Mouse (Mus musculus) myocyte (in vitro differentiated cells): ENCODE measurements at regions not wholly inside any gene's neighbourhood (a gene's known extent, or its start where the extent isn't known, plus 50 kb on each side); places are given as distances from the start of the nearest gene placed in this dataset.

Experiments
- H3K27me3 ChIP-seq: one replicate; pipeline ENCODE4 v1.6.1; 2011; ENCODE audit not compliant: control insufficient read depth, insufficient read depth, insufficient read length
- H3K36me3 ChIP-seq: one replicate; pipeline ENCODE4 v1.6.1; 2011; ENCODE audit not compliant: control insufficient read depth, insufficient read depth
- H3K4me2 ChIP-seq: one replicate; pipeline ENCODE4 v1.6.1; 2011; ENCODE audit warnings: low read depth, control low read depth
- H3K4me3 ChIP-seq: one replicate; pipeline ENCODE4 v1.5.1; 2011; ENCODE audit warnings: mild to moderate bottlenecking, control low read depth, moderate library complexity
- H3K79me2 ChIP-seq: one replicate; pipeline ENCODE4 v1.6.1; 2011; ENCODE audit not compliant: control insufficient read depth, insufficient read depth
- H3ac ChIP-seq: one replicate; pipeline ENCODE4 v1.6.1; 2011; ENCODE audit not compliant: control insufficient read depth, insufficient read length
- CEBPB ChIP-seq: IDR thresholded peaks from 2 replicates; pipeline ENCODE4 v1.6.1; 2011; ENCODE audit warnings: mild to moderate bottlenecking, moderate library complexity; ENCODE audit not compliant: poor library complexity, insufficient read depth, severe bottlenecking
- E2F4 ChIP-seq: IDR thresholded peaks from one replicate; pipeline ENCODE4 v1.6.1; 2011; ENCODE audit warnings: mild to moderate bottlenecking, control low read depth, moderate library complexity; ENCODE audit not compliant: insufficient read depth
- MAX ChIP-seq: IDR thresholded peaks from one replicate; pipeline ENCODE4 v1.6.1; 2011; ENCODE audit warnings: low read depth, mild to moderate bottlenecking, control low read depth
- MYOD1 ChIP-seq, 3 experiments: IDR thresholded peaks; one replicate each; pipeline ENCODE4 v1.6.1; 2011; ENCODE audit warnings: control low read depth in 2 of 3, low read depth in 2 of 3, mild to moderate bottlenecking in 2 of 3, moderate library complexity in 1 of 3; ENCODE audit not compliant: insufficient read length in 2 of 3, control insufficient read depth in 1 of 3
- MYOG ChIP-seq, 3 experiments: IDR thresholded peaks; one replicate each; pipeline ENCODE4 v1.6.1; 2011; ENCODE audit warnings: control low read depth in 2 of 3, low read depth in 2 of 3, mild to moderate bottlenecking in 2 of 3; ENCODE audit not compliant: insufficient read length in 2 of 3, control insufficient read depth in 1 of 3, insufficient read depth in 1 of 3
- POLR2A ChIP-seq: IDR thresholded peaks from one replicate; pipeline ENCODE4 v1.6.1; 2011; ENCODE audit warnings: low read depth, mild to moderate bottlenecking, control low read depth, moderate library complexity; ENCODE audit not compliant: insufficient read length
- POLR2AphosphoS2 ChIP-seq: IDR thresholded peaks from one replicate; pipeline ENCODE4 v1.6.1; 2011; ENCODE audit warnings: low read depth, control low read depth; ENCODE audit not compliant: insufficient read length
- REST ChIP-seq: IDR thresholded peaks from one replicate; pipeline ENCODE4 v1.6.1; 2011; ENCODE audit warnings: mild to moderate bottlenecking, control low read depth, moderate library complexity; ENCODE audit not compliant: insufficient read depth, insufficient read length
- SRF ChIP-seq: IDR thresholded peaks from one replicate; pipeline ENCODE4 v1.6.1; 2011; ENCODE audit warnings: low read depth; ENCODE audit not compliant: control insufficient read depth, insufficient read length
- TCF12 ChIP-seq: IDR thresholded peaks from one replicate; pipeline ENCODE4 v1.6.1; 2011; ENCODE audit warnings: mild to moderate bottlenecking, control low read depth; ENCODE audit not compliant: poor library complexity, insufficient read depth, severe bottlenecking
- TCF3 ChIP-seq: IDR thresholded peaks from one replicate; pipeline ENCODE4 v1.6.1; 2011; ENCODE audit warnings: low read depth, control low read depth; ENCODE audit not compliant: insufficient read length
- USF1 ChIP-seq: IDR thresholded peaks from one replicate; pipeline ENCODE4 v1.6.1; 2011; ENCODE audit warnings: low read depth, mild to moderate bottlenecking, control low read depth, moderate library complexity

DNA sequence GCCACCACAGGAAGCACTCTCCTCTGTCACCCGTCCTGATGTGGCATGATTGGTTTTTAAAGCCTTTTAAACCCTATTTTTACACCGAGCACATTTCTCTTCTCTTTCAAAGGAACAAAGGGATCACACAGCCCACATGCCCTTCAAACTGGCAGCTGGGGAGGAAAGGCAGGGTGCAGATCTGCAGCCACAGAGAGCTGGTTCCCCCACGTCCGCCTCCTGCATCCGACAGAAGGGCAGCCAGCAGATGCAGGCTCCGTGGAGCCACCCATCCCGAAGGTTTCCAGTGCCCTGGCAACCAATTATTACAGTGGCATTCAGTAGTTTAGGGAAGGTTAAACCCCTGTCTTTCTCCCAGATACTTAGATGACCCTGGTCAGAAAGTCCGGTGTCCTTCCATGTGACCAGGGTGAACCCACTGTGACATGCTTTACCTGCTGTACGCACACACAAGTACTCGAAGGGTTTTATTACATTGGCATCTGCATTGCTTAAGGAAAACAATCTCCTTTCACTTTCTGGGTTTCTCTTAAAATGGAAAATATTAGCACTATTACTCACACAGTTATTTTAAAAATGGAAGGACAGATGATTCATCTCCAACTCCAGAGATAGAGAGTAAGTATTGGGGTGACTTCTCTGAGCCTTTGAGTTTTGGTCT lies 156.7 kb upstream of the Ubl3 start:
- H3K4me2 ChIP-seq: peak overlapping the region; percentile 90
- TF ChIP-seq USF1 (no peak), MAX (no peak), POLR2A (no peak), CEBPB (no peak), MYOD1 (IDR thresholded peaks at IDR 0.05; ENCODE audit: control insufficient read depth in 1 of 3, insufficient read length in 2 of 3, low read depth in 2 of 3) (no peak), TCF3 (no peak), E2F4 (no peak), SRF (no peak), MYOG (IDR thresholded peaks at IDR 0.05; ENCODE audit: control insufficient read depth in 1 of 3, insufficient read depth in 1 of 3, insufficient read length in 2 of 3, low read depth in 2 of 3) (no peak), POLR2AphosphoS2 (no peak)
- H3K79me2 ChIP-seq: no peaks in the 10 kb centered on the region
- no peak overlapping the region for H3ac ChIP-seq
- H3K4me3 ChIP-seq: no peak overlapping the region
- no peaks in the 10 kb centered on the region for H3K36me3 ChIP-seq
- H3K27me3 ChIP-seq: no peaks in the 10 kb centered on the region

DNA sequence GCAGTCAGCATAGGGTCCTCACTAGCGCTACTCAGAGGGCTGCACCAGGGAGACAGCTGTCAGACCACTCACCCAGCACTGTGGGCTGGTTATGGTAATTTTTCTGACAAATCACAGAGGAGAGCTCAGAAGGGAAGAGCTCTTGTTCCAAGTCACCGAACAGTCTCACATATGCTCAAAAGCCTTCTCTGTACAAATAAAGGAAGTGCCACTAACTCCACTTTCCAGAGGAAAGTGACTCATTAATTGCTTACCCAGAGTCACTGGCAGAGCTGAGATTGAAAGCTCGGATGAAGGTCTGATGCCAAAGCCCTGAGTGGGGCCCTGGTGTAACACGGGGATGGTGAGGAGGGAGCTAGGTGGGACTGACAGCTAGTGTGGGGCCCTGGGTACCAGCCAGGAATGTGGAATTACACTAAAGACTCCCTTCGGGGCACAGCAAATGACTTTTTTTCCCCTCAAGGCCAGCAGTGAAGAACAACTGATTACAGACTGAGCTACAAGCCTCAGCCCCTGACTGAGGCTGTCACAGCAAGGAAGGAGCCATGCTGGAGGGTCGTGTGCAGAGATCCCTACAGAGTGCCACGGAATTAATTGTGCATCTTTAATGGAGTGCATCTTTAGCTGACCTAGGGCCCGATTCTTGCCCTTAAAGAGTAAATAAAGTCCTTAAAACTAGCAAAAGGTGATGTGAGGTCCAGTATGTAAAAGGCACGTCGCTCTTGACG lies 155.6 kb upstream of the Ubl3 start:
- no peaks in the 10 kb centered on the region for H3K79me2 ChIP-seq
- TF ChIP-seq TCF3 (no peak), MYOD1 (IDR thresholded peaks at IDR 0.05; ENCODE audit: control insufficient read depth in 1 of 3, insufficient read length in 2 of 3, low read depth in 2 of 3) (no peak), USF1 (no peak), CEBPB (no peak), MAX (no peak), SRF (no peak), POLR2A (no peak), E2F4 (no peak)
- no peaks in the 10 kb centered on the region for H3K27me3 ChIP-seq
- peak overlapping the region; percentile 90 for H3K4me2 ChIP-seq
- no peak overlapping the region for H3K4me3 ChIP-seq
- H3K36me3 ChIP-seq: no peaks in the 10 kb centered on the region
- no peak overlapping the region for H3ac ChIP-seq

DNA sequence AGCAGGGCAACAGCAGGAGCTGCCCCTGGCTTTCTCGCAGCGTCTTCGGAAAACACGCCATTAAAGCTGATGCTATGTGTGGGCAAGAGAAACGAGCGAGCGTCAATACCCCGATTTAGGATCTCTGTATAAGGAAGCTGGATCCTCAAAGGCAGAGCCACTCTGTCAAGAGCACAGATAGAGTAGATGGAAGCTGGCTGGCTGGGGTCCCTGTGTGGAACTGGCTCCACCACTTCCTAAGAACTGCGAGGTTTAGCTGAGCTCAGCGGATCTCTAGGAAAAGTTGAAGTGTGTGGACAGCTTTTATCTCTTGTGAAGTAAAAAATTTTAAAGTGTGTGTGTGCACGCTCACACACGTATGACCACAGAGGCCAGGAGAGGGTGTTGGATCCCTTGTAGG lies 154.7 kb upstream of the Ubl3 start:
- TF ChIP-seq MAX: no peak
- no peak for TF ChIP-seq CEBPB
- no peak for TF ChIP-seq SRF
- no peak for TF ChIP-seq E2F4
- TF ChIP-seq POLR2A: no peak
- no peak for TF ChIP-seq TCF12
- Histone ChIP-seq H3K36me3 (no peaks in the 10 kb centered on the region), H3K4me2 (no peak overlapping the region), H3ac (no peak overlapping the region), H3K79me2 (no peaks in the 10 kb centered on the region), H3K27me3 (no peaks in the 10 kb centered on the region), H3K4me3 (no peak overlapping the region)

DNA sequence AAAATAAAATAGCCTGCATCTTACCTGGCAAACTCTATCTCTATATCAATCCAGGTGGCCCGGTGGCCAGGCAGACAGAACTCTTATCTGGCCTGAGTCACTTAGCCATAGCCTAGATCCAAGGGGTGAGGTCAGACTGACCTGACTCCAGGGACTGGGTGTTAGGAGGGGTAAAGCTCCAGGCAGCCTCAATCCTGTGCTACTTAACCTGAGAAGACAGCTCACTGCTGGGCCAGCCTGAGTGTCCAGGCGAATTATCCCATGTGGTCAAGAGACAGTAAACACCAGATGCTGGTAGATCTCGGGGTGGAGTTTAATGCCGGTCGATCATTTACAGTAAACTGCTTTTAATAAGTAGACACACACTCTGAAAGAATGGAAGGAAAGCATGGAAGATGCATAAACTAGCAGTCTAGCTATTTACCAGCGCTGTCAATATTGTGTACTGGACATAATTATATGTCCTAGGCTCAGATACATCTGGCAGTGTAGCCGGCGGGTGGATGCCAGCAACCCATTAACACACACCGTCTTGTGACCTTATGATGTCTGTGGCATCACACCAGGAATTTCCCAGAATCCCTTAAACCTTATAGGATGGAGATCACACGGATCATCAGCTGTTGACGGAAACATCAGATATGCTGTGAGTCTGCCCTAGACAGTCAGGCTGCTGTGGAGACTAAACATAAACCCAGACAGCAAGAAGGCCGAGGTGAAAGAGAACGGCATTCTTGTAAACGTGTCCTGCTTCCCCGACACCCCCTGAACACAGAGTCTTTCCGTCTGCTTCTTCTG lies 153.9 kb upstream of the Ubl3 start:
- no peak for TF ChIP-seq POLR2AphosphoS2
- TF ChIP-seq TCF12: no peak
- TF ChIP-seq MYOD1 (IDR thresholded peaks at IDR 0.05; ENCODE audit: control insufficient read depth in 1 of 3, insufficient read length in 2 of 3, low read depth in 2 of 3): no peak
- no peak for TF ChIP-seq E2F4
- no peak for TF ChIP-seq USF1
- no peak for TF ChIP-seq MAX
- no peak for TF ChIP-seq MYOG (IDR thresholded peaks at IDR 0.05; ENCODE audit: control insufficient read depth in 1 of 3, insufficient read depth in 1 of 3, insufficient read length in 2 of 3, low read depth in 2 of 3)
- TF ChIP-seq TCF3: no peak
- no peak for TF ChIP-seq CEBPB
- TF ChIP-seq REST: no peak
- no peak for TF ChIP-seq SRF
- TF ChIP-seq POLR2A: no peak
- no peaks in the 10 kb centered on the region for H3K79me2 ChIP-seq
- no peak overlapping the region for H3K4me3 ChIP-seq
- H3K4me2 ChIP-seq: no peak overlapping the region
- no peaks in the 10 kb centered on the region for H3K36me3 ChIP-seq
- H3ac ChIP-seq: no peak overlapping the region
- no peaks in the 10 kb centered on the region for H3K27me3 ChIP-seq
